Mouse (Mus musculus): Measurements from ENCODE around the gene Tmem131l. TPM values are rescaled to one million over a fixed set of nuclear protein-coding genes. Genes with fewer than 3 reads are reported as not detected.

Tmem131l gene
- polyA plus RNA-seq, 1 experiment from 2014 or later, result 28.0 TPM

GRCm38 (mm10) chr3:83946848-83947247 lies 93.1 kb downstream of the Tmem131l start:
- WGBS (ENCODE audit: insufficient replicate concordance), result 58% methylated on average over 1 of the region's 1 CpGs
- Histone ChIP-seq H3K27ac (replicated peaks) (no peak overlapping the region), H3K9ac (no peak overlapping the region), H3K36me3 (replicated peaks) (peaks cover 29% of the 10 kb centered on the region), H3K9me3 (replicated peaks) (no peaks in the 10 kb centered on the region), H3K4me2 (no peak overlapping the region), H3K4me1 (replicated peaks) (peaks cover 17% of the 10 kb centered on the region), H3K4me3 (replicated peaks) (no peak overlapping the region), H3K27me3 (no peaks in the 10 kb centered on the region)
- no peak for ATAC-seq (ENCODE audit: insufficient read depth)

- Histone ChIP-seq H3K36me3 (replicated peaks) (peaks cover 47% of the 10 kb centered on the region), H3K4me2 (no peak overlapping the region), H3K9ac (no peak overlapping the region), H3K27me3 (no peaks in the 10 kb centered on the region), H3K27ac (replicated peaks) (no peak overlapping the region), H3K9me3 (replicated peaks) (no peaks in the 10 kb centered on the region), H3K4me1 (replicated peaks) (peaks cover 13% of the 10 kb centered on the region), H3K4me3 (replicated peaks) (no peak overlapping the region)
- 85% methylated on average over 2 of the region's 2 CpGs for WGBS (ENCODE audit: insufficient replicate concordance)
- ATAC-seq (ENCODE audit: insufficient read depth), result no peak
Observed at GRCm38 (mm10) chr3:83943691-83944090, 96.3 kb downstream of the Tmem131l start.

GRCm38 (mm10) chr3:83943212-83943611 lies 96.8 kb downstream of the Tmem131l start:
- no peak overlapping the region for H3K27ac ChIP-seq (replicated peaks)
- H3K36me3 ChIP-seq (replicated peaks), result peaks cover 52% of the 10 kb centered on the region
- H3K4me3 ChIP-seq (replicated peaks), result no peak overlapping the region
- ATAC-seq (ENCODE audit: insufficient read depth), result no peak
- no peaks in the 10 kb centered on the region for H3K27me3 ChIP-seq
- H3K4me1 ChIP-seq (replicated peaks), result peaks cover 10% of the 10 kb centered on the region
- WGBS (ENCODE audit: insufficient replicate concordance), result 71% methylated on average over 4 of the region's 4 CpGs
- no peak overlapping the region for H3K9ac ChIP-seq
- no peak overlapping the region for H3K4me2 ChIP-seq
- H3K9me3 ChIP-seq (replicated peaks), result no peaks in the 10 kb centered on the region

GRCm38 (mm10) chr3:83941921-83942320 lies 98.1 kb downstream of the Tmem131l start:
- no peak for ATAC-seq (ENCODE audit: insufficient read depth)
- Histone ChIP-seq H3K4me1 (replicated peaks) (no peaks in the 10 kb centered on the region), H3K27ac (replicated peaks) (no peak overlapping the region), H3K9ac (no peak overlapping the region), H3K27me3 (no peaks in the 10 kb centered on the region), H3K9me3 (replicated peaks) (no peaks in the 10 kb centered on the region), H3K4me2 (no peak overlapping the region), H3K36me3 (replicated peaks) (peaks cover 62% of the 10 kb centered on the region), H3K4me3 (replicated peaks) (no peak overlapping the region)
- WGBS (ENCODE audit: insufficient replicate concordance), result 73% methylated on average over 4 of the region's 4 CpGs

- no peaks in the 10 kb centered on the region for H3K27me3 ChIP-seq
- peaks cover 83% of the 10 kb centered on the region for H3K36me3 ChIP-seq (replicated peaks)
- no peaks in the 10 kb centered on the region for H3K4me1 ChIP-seq (replicated peaks)
- no peak for ATAC-seq (ENCODE audit: insufficient read depth)
- WGBS (ENCODE audit: insufficient replicate concordance), result 72% methylated on average over 5 of the region's 5 CpGs
- H3K4me3 ChIP-seq (replicated peaks), result no peak overlapping the region
- H3K9ac ChIP-seq, result no peak overlapping the region
- H3K9me3 ChIP-seq (replicated peaks), result no peaks in the 10 kb centered on the region
- no peak overlapping the region for H3K27ac ChIP-seq (replicated peaks)
- H3K4me2 ChIP-seq, result no peak overlapping the region
Observed at GRCm38 (mm10) chr3:83938871-83939270, 101.1 kb downstream of the Tmem131l start.

GRCm38 (mm10) chr3:83934514-83934913 lies 105.5 kb downstream of the Tmem131l start:
- Histone ChIP-seq H3K36me3 (replicated peaks) (peaks cover 92% of the 10 kb centered on the region), H3K9ac (no peak overlapping the region), H3K4me3 (replicated peaks) (no peak overlapping the region), H3K9me3 (replicated peaks) (no peaks in the 10 kb centered on the region), H3K4me1 (replicated peaks) (no peaks in the 10 kb centered on the region), H3K27me3 (no peaks in the 10 kb centered on the region), H3K27ac (replicated peaks) (no peak overlapping the region), H3K4me2 (no peak overlapping the region)
- ATAC-seq (ENCODE audit: insufficient read depth), result no peak
- 90% methylated on average over 10 of the region's 10 CpGs for WGBS (ENCODE audit: insufficient replicate concordance)

GRCm38 (mm10) chr3:83915768-83916496 lies 124.0 kb downstream of the Tmem131l start:
- ATAC-seq (ENCODE audit: insufficient read depth), result no peak
- no peak overlapping the region for H3K4me3 ChIP-seq (replicated peaks)
- peaks cover 92% of the 10 kb centered on the region for H3K36me3 ChIP-seq (replicated peaks)
- no peak overlapping the region for H3K4me2 ChIP-seq
- no peaks in the 10 kb centered on the region for H3K9me3 ChIP-seq (replicated peaks)
- WGBS (ENCODE audit: insufficient replicate concordance), result 75% methylated on average over 11 of the region's 11 CpGs
- no peaks in the 10 kb centered on the region for H3K27me3 ChIP-seq
- no peak overlapping the region for H3K9ac ChIP-seq
- H3K27ac ChIP-seq (replicated peaks), result no peak overlapping the region
- H3K4me1 ChIP-seq (replicated peaks), result no peaks in the 10 kb centered on the region

- Histone ChIP-seq H3K9ac (no peak overlapping the region), H3K4me3 (replicated peaks) (no peak overlapping the region), H3K4me2 (no peak overlapping the region), H3K36me3 (replicated peaks) (peaks cover 91% of the 10 kb centered on the region), H3K4me1 (replicated peaks) (no peaks in the 10 kb centered on the region), H3K27ac (replicated peaks) (no peak overlapping the region), H3K9me3 (replicated peaks) (no peaks in the 10 kb centered on the region), H3K27me3 (no peaks in the 10 kb centered on the region)
- no peak for ATAC-seq (ENCODE audit: insufficient read depth)
- 68% methylated on average over 3 of the region's 3 CpGs for WGBS (ENCODE audit: insufficient replicate concordance)
Observed at GRCm38 (mm10) chr3:83915102-83915501, 124.9 kb downstream of the Tmem131l start.

- Histone ChIP-seq H3K9ac (no peak overlapping the region), H3K4me3 (replicated peaks) (no peak overlapping the region), H3K27me3 (no peaks in the 10 kb centered on the region), H3K36me3 (replicated peaks) (peaks cover 86% of the 10 kb centered on the region), H3K4me2 (no peak overlapping the region), H3K27ac (replicated peaks) (no peak overlapping the region), H3K9me3 (replicated peaks) (no peaks in the 10 kb centered on the region), H3K4me1 (replicated peaks) (no peaks in the 10 kb centered on the region)
- WGBS (ENCODE audit: insufficient replicate concordance), result 81% methylated on average over 5 of the region's 5 CpGs
- ATAC-seq (ENCODE audit: insufficient read depth), result no peak
Observed at GRCm38 (mm10) chr3:83910707-83911106, 129.3 kb downstream of the Tmem131l start.

- no peak overlapping the region for H3K4me2 ChIP-seq
- no peak overlapping the region for H3K9ac ChIP-seq
- H3K27me3 ChIP-seq, result no peaks in the 10 kb centered on the region
- H3K9me3 ChIP-seq (replicated peaks), result no peaks in the 10 kb centered on the region
- 92% methylated on average over 9 of the region's 9 CpGs for WGBS (ENCODE audit: insufficient replicate concordance)
- H3K4me3 ChIP-seq (replicated peaks), result no peak overlapping the region
- no peak overlapping the region for H3K27ac ChIP-seq (replicated peaks)
- peaks cover 91% of the 10 kb centered on the region for H3K36me3 ChIP-seq (replicated peaks)
- no peaks in the 10 kb centered on the region for H3K4me1 ChIP-seq (replicated peaks)
- ATAC-seq (ENCODE audit: insufficient read depth), result no peak
Observed at GRCm38 (mm10) chr3:83906185-83906584, 133.8 kb downstream of the Tmem131l start.

GRCm38 (mm10) chr3:83905161-83905560 lies 134.8 kb downstream of the Tmem131l start:
- Histone ChIP-seq H3K9ac (no peak overlapping the region), H3K27me3 (no peaks in the 10 kb centered on the region), H3K4me3 (replicated peaks) (no peak overlapping the region), H3K27ac (replicated peaks) (no peak overlapping the region), H3K36me3 (replicated peaks) (peaks cover 91% of the 10 kb centered on the region), H3K4me1 (replicated peaks) (no peaks in the 10 kb centered on the region), H3K4me2 (no peak overlapping the region), H3K9me3 (replicated peaks) (no peaks in the 10 kb centered on the region)
- ATAC-seq (ENCODE audit: insufficient read depth), result no peak
- WGBS (ENCODE audit: insufficient replicate concordance), result 86% methylated on average over 6 of the region's 6 CpGs
